Mouse (Mus musculus) ES-Bruce4 (cell line): ENCODE results near the gene Ucp2. TPM values are rescaled to one million over a fixed set of nuclear protein-coding genes. Genes with fewer than 3 reads are reported as not detected.

Source experiments
- H3K27ac ChIP-seq: 2 replicates; pipeline ENCODE4 v1.5.1; 2012; ENCODE audit warnings: low read length, inconsistent platforms; ENCODE audit not compliant: insufficient read depth
- H3K27me3 ChIP-seq: 2 replicates; pipeline ENCODE4 v1.6.1; 2012; ENCODE audit warnings: mild to moderate bottlenecking, low read length, inconsistent platforms; ENCODE audit not compliant: control insufficient read depth, poor library complexity, insufficient read depth, severe bottlenecking
- H3K36me3 ChIP-seq: 2 replicates; pipeline ENCODE4 v1.6.1; 2012; ENCODE audit warnings: inconsistent platforms, mild to moderate bottlenecking, low read length, moderate library complexity; ENCODE audit not compliant: control insufficient read depth, poor library complexity, insufficient read depth, severe bottlenecking
- H3K4me1 ChIP-seq: one replicate; pipeline ENCODE4 v1.8.1; 2011; ENCODE audit warnings: low read length; ENCODE audit not compliant: control insufficient read depth, insufficient read depth
- H3K4me3 ChIP-seq: 2 replicates; pipeline ENCODE4 v1.5.1; 2011; ENCODE audit warnings: low read depth, mild to moderate bottlenecking, low read length
- H3K9ac ChIP-seq: 2 replicates; pipeline ENCODE4 v1.6.1; 2012; ENCODE audit warnings: low read depth, mild to moderate bottlenecking, inconsistent platforms; ENCODE audit not compliant: poor library complexity, severe bottlenecking
- H3K9me3 ChIP-seq: replicated peaks from 2 replicates; pipeline ENCODE4 v1.6.1; 2012; ENCODE audit warnings: mild to moderate bottlenecking, low read length, inconsistent platforms; ENCODE audit not compliant: control insufficient read depth, poor library complexity, insufficient read depth, severe bottlenecking
- CTCF ChIP-seq: IDR thresholded peaks from one replicate; pipeline ENCODE4 v1.8.1; 2011; ENCODE audit warnings: low read depth, low read length
- EP300 ChIP-seq: IDR thresholded peaks from 2 replicates; pipeline ENCODE4 v1.6.1; 2011; ENCODE audit warnings: low read depth, low read length; ENCODE audit not compliant: insufficient read depth
- POLR2A ChIP-seq: IDR thresholded peaks from one replicate; pipeline ENCODE4 v1.8.1; 2011; ENCODE audit warnings: low read length; ENCODE audit not compliant: insufficient read depth
- polyA plus RNA-seq: library from polyadenylated mRNA; stranded (reverse); fragments of >200 nt; gene quantifications from 2 replicates; pipeline ENCODE4 v1.2.4, GENCODE M21; 2011; ENCODE audit warnings: low read depth; ENCODE audit not compliant: missing spikeins, insufficient read depth, insufficient read length

The Ucp2 gene
- polyA plus RNA-seq, 1 experiment = 162 TPM

GRCm38 (mm10) chr7:100484493-100484892, 8.6 kb upstream of the Ucp2 start:
- H3K27ac ChIP-seq = no peak overlapping the region
- H3K27me3 ChIP-seq = no peaks in the 10 kb centered on the region
- no peak overlapping the region for H3K9ac ChIP-seq
- no peak overlapping the region for H3K4me3 ChIP-seq
- H3K9me3 ChIP-seq = no peaks in the 10 kb centered on the region
- H3K36me3 ChIP-seq = no peaks in the 10 kb centered on the region
- H3K4me1 ChIP-seq = no peaks in the 10 kb centered on the region
- TF ChIP-seq EP300 = no peak
- TF ChIP-seq CTCF = no peak
- no peak for TF ChIP-seq POLR2A

- Histone ChIP-seq H3K4me1 (no peaks in the 10 kb centered on the region), H3K9ac (no peak overlapping the region), H3K27ac (no peak overlapping the region), H3K27me3 (no peaks in the 10 kb centered on the region), H3K36me3 (no peaks in the 10 kb centered on the region), H3K4me3 (no peak overlapping the region), H3K9me3 (no peaks in the 10 kb centered on the region)
- no peak for TF ChIP-seq POLR2A
- no peak for TF ChIP-seq CTCF
- TF ChIP-seq EP300 = no peak
Observed at GRCm38 (mm10) chr7:100487301-100487700, 5.8 kb upstream of the Ucp2 start.

- no peak overlapping the region for H3K9ac ChIP-seq
- no peak for TF ChIP-seq POLR2A
- no peak for TF ChIP-seq CTCF
- TF ChIP-seq EP300 = no peak
- H3K4me1 ChIP-seq = no peaks in the 10 kb centered on the region
- no peaks in the 10 kb centered on the region for H3K9me3 ChIP-seq
- no peak overlapping the region for H3K4me3 ChIP-seq
- H3K36me3 ChIP-seq = no peaks in the 10 kb centered on the region
- H3K27me3 ChIP-seq = no peaks in the 10 kb centered on the region
- H3K27ac ChIP-seq = no peak overlapping the region
Observed at GRCm38 (mm10) chr7:100488474-100489048, 4.6 kb upstream of the Ucp2 start.

GRCm38 (mm10) chr7:100492391-100493116, 583 bp upstream of the Ucp2 start:
- 0 out of 2 replicates have a peak, but pooled peaks cover 1% of the 10 kb centered on the region for H3K36me3 ChIP-seq
- TF ChIP-seq POLR2A (no peak), CTCF (no peak), EP300 (no peak)
- H3K9me3 ChIP-seq = no peaks in the 10 kb centered on the region
- peaks cover 2% of the 10 kb centered on the region for H3K4me1 ChIP-seq
- peak overlapping the region; percentile 81 for H3K4me3 ChIP-seq
- no peaks in the 10 kb centered on the region for H3K27me3 ChIP-seq
- peak overlapping the region; percentile 4; the same call in 1 of the 2 replicates for H3K27ac ChIP-seq
- H3K9ac ChIP-seq = peak overlapping the region; percentile 27

GRCm38 (mm10) chr7:100493484-100494414, 612 bp downstream of the Ucp2 start:
- Histone ChIP-seq H3K9ac (peak overlapping the region; percentile 27), H3K9me3 (no peaks in the 10 kb centered on the region), H3K4me3 (peak overlapping the region; percentile 81), H3K27me3 (no peaks in the 10 kb centered on the region), H3K36me3 (peaks cover 9% of the 10 kb centered on the region), H3K27ac (peak overlapping the region; percentile 28; the same call in 1 of the 2 replicates), H3K4me1 (peaks cover 2% of the 10 kb centered on the region)
- no peak for TF ChIP-seq POLR2A
